Mouse (Mus musculus): ENCODE measurements at regions not wholly inside any gene's neighbourhood (a gene's known extent, or its start where the extent isn't known, plus 50 kb on each side); places are given as distances from the start of the nearest gene placed in this dataset.

DNA sequence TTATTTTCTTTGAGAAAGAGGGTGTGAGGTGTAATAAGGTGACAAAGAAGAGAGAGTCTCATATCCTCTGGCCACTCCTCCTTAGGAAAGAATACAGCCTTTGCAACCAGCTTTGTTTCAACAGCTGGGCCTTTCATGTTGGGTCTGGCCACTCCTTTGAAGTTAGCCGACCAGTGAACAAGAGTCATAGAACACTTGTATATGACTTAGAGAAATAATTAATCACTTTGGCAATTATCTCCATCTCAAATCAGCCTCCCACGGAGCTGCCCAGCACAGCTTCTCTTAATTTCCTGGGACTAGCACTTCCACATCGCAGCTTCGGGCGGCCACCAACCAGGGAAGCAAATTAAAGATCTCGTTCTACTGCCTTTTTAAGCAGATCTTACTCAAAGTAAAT, 476.8 kb downstream of the Mctp2 start:
- no peak for TF ChIP-seq CTCF (IDR thresholded peaks at IDR 0.05; ENCODE audit: extremely low read depth, insufficient read length, insufficient replicate concordance, low read depth, low read length)
- TF ChIP-seq POLR2A (IDR thresholded peaks at IDR 0.05; ENCODE audit: low read depth, low read length), result no peak
